Mouse (Mus musculus): ENCODE results near the gene Prdm10. TPM values are rescaled to one million over a fixed set of nuclear protein-coding genes. Genes with fewer than 3 reads are reported as not detected.

The Prdm10 gene
- polyA plus RNA-seq, 1 experiment = 9.6 TPM

DNA sequence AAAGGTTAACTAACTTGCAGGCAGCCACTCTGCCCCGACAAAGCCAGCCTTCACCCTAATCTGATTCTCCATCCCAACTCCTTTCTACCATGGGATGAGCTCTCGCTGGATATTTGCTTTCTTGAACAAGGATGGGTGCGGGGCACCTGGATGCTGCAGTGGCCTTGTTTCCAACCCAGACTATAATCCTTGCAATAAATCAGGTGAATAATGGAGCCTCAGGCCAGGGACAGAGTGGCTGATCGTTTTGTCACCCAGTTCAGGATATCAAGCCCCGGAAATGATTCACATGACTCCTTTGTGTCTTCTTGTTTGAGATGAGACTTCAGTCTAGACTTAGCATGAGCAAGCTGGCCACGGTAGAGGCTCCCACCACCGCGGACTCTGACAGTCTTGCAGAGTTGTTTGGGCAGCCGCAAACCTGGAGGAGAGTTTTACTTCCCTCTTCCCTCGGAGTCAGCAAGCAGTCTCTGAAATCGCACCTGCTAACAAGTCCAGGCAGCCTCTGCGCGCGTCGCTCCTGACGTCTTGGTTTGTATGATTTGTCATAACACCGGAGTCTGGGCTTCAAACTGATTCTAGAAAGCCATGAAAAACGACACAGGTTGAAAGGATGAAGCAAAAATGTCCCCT lies 36.9 kb upstream of the Prdm10 start:
- no peak overlapping the region for H3K4me3 ChIP-seq (replicated peaks; ENCODE audit: control insufficient read depth, low read depth, low read length)
- whole genome bisulfite sequencing = 18% methylated on average over 18 of the region's 18 CpGs

DNA sequence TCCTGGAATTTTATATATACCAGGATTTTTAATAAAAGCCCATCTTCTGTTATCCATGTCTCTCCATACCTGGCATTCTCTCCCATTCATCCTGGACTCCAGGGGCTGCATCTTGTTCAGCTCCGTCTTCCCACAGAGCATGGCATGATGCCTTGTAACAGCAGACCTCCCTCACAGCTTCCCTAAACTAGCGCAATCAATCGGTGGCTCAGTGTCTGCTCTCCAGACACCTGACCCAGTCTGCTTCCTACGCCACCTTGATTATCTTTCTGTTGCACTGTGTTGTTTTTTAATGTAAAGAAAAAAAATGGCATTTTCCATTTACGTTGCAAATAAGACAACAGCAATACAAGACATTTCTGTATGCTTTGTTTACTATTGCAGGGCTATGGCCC lies 36.4 kb upstream of the Prdm10 start:
- TF ChIP-seq CTCF (IDR thresholded peaks at IDR 0.05; ENCODE audit: control insufficient read depth, insufficient read depth, low read length) = no peak
- no peak for TF ChIP-seq POLR2A (IDR thresholded peaks at IDR 0.05; ENCODE audit: borderline replicate concordance, control insufficient read depth, low read depth, low read length)
- Histone ChIP-seq H3K4me3 (replicated peaks; ENCODE audit: control insufficient read depth, low read depth, low read length) (no peak overlapping the region), H3K27ac (ENCODE audit: control insufficient read depth, insufficient read depth, low read depth, low read length, poor library complexity) (no peak overlapping the region), H3K4me1 (ENCODE audit: control insufficient read depth, insufficient read depth, low read length) (peaks cover 1% of the 10 kb centered on the region; the same call in 1 of the 2 replicates)
- WGBS = 46% methylated on average over 5 of the region's 5 CpGs

More for the DNA sequence above, 36.9 kb upstream of the Prdm10 start:
- no peak for TF ChIP-seq POLR2A (IDR thresholded peaks at IDR 0.05; ENCODE audit: borderline replicate concordance, control insufficient read depth, low read depth, low read length)
- TF ChIP-seq CTCF (IDR thresholded peaks at IDR 0.05; ENCODE audit: control insufficient read depth, insufficient read depth, low read length) = no peak
- Histone ChIP-seq H3K4me1 (ENCODE audit: control insufficient read depth, insufficient read depth, low read length) (peaks cover 1% of the 10 kb centered on the region; the same call in 1 of the 2 replicates), H3K27ac (ENCODE audit: control insufficient read depth, insufficient read depth, low read depth, low read length, poor library complexity) (no peak overlapping the region)

- TF ChIP-seq POLR2A (IDR thresholded peaks at IDR 0.05; ENCODE audit: borderline replicate concordance, control insufficient read depth, low read depth, low read length) (no peak), CTCF (IDR thresholded peaks at IDR 0.05; ENCODE audit: control insufficient read depth, insufficient read depth, low read length) (no peak)
- Histone ChIP-seq H3K27ac (ENCODE audit: control insufficient read depth, insufficient read depth, low read depth, low read length, poor library complexity) (no peak overlapping the region), H3K4me3 (replicated peaks; ENCODE audit: control insufficient read depth, low read depth, low read length) (no peak overlapping the region), H3K4me1 (ENCODE audit: control insufficient read depth, insufficient read depth, low read length) (peaks cover 1% of the 10 kb centered on the region; the same call in 1 of the 2 replicates)
- 92% methylated on average over 6 of the region's 6 CpGs for WGBS
These were observed 35.3 kb upstream of the Prdm10 start for GRCm38 (mm10) chr9:31245006-31245405.

DNA sequence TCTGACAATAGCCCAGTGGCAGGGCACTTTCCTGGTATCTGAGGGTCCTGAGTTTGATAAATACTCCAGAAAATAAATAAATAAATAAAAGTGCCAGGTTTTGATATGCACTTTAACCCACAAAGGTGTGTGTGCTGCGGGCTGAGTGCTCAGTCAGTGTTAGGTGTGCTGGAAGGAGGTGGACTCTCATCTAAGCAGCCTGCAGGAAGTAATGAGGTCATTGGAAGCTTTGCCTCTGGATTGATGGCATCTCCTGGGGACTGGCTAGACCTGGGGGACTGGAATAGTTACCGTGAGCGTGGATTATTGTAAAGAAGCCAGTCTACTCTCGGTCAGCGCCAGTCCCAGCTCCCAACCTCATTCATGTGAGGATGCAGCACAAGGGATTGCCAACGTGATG lies 33.9 kb upstream of the Prdm10 start:
- Histone ChIP-seq H3K27ac (ENCODE audit: control insufficient read depth, insufficient read depth, low read depth, low read length, poor library complexity) (no peak overlapping the region), H3K4me1 (ENCODE audit: control insufficient read depth, insufficient read depth, low read length) (peaks cover 1% of the 10 kb centered on the region; the same call in 1 of the 2 replicates), H3K4me3 (replicated peaks; ENCODE audit: control insufficient read depth, low read depth, low read length) (no peak overlapping the region)
- TF ChIP-seq CTCF (IDR thresholded peaks at IDR 0.05; ENCODE audit: control insufficient read depth, insufficient read depth, low read length) (no peak), POLR2A (IDR thresholded peaks at IDR 0.05; ENCODE audit: borderline replicate concordance, control insufficient read depth, low read depth, low read length) (no peak)
- 84% methylated on average over 6 of the region's 6 CpGs for WGBS

DNA sequence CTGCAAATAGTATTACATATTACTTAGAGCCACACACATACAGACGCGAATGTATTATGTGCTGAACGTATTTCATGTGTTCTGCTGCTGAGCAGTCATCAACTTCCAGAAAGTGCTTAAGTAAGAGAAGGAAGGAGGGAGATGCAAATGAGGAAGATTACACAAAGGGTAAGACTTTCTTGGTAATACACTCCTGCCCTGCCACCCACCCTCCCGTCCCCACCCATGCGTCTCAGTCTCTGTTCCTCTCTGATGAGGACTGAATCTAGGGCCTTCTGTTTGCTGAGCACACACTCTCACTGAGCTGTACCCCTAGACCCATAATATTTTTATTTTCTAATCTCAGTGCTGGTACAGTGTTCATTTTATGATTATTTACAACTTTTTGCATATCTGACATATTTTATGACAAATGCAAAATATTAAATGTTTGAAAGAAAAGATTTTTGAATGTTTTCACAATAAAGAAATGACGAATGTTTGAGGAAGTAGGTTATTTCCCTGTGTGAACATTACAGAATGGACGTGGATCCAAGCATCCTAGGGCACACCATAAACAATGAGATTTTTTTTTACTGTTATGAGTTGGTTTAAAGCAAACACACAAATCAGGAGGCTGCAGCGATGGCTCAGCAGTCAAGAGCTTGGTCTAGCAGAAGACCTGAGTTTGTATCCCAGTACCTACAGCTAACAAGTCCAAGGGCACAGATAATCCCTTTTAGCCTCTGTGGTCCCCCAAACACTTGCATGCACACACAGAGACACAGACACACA lies 32.7 kb upstream of the Prdm10 start:
- Histone ChIP-seq H3K27ac (ENCODE audit: control insufficient read depth, insufficient read depth, low read depth, low read length, poor library complexity) (no peak overlapping the region), H3K4me3 (replicated peaks; ENCODE audit: control insufficient read depth, low read depth, low read length) (no peak overlapping the region), H3K4me1 (ENCODE audit: control insufficient read depth, insufficient read depth, low read length) (peaks cover 2% of the 10 kb centered on the region; the same call in 1 of the 2 replicates)
- WGBS = 34% methylated on average over 8 of the region's 8 CpGs
- no peak for TF ChIP-seq CTCF (IDR thresholded peaks at IDR 0.05; ENCODE audit: control insufficient read depth, insufficient read depth, low read length)
- no peak for TF ChIP-seq POLR2A (IDR thresholded peaks at IDR 0.05; ENCODE audit: borderline replicate concordance, control insufficient read depth, low read depth, low read length)

DNA sequence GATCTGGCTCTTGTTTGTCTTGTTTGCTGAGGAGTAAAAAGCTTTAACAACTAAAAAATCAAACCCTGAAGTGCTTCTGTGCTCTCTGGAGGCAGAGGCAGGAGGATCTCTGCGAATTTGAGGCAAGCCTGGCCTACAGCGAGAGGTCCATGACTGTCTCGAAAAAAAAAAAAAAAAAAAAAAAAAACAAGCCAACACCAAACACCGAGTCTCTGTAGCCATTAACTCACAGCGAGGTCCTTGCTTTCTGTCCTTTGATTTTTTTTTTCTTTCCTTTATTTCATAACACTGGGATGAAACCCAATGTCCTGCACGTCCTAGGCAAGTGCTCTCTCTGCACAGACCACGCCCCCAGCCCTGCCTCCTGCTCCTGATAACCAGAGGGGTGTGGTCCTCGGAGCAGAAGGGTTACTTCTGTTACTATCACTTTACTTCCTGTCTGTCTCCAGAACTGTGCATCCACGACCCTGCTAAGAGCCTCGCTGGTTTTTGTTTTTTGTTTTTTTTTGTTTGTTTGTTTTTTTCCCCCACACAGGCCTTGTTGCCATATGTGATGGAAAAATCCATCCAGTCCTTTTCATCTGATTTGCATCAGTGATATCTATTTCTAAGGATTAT lies 28.0 kb upstream of the Prdm10 start:
- Histone ChIP-seq H3K4me3 (replicated peaks; ENCODE audit: control insufficient read depth, low read depth, low read length) (no peak overlapping the region), H3K27ac (ENCODE audit: control insufficient read depth, insufficient read depth, low read depth, low read length, poor library complexity) (no peak overlapping the region), H3K4me1 (ENCODE audit: control insufficient read depth, insufficient read depth, low read length) (peaks cover 8% of the 10 kb centered on the region)
- TF ChIP-seq CTCF (IDR thresholded peaks at IDR 0.05; ENCODE audit: control insufficient read depth, insufficient read depth, low read length) (no peak), POLR2A (IDR thresholded peaks at IDR 0.05; ENCODE audit: borderline replicate concordance, control insufficient read depth, low read depth, low read length) (peak; percentile 35; the same call in 1 of the 2 replicates)
- 33% methylated on average over 10 of the region's 10 CpGs for WGBS

DNA sequence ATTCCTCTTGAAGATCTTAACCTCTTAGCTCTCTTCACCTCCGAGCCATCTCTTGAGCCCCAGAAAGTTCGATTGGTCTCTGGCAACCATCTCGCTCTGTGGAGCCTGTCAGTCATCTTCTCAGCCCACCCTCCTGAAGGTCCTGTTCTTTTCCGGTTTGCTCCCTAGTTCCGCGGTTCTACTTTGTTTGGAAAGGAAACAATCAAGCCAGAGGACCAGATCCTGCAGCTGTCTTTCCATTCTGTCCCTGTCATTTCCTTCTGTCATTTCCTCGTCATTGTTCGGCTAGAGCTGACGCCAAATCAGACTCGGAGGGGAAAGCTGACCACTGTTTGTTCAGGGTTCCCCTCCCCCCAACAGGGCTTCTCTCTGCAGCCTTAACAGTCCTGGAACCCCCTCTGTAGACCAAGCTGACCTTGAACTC lies 27.0 kb upstream of the Prdm10 start:
- TF ChIP-seq POLR2A (IDR thresholded peaks at IDR 0.05; ENCODE audit: borderline replicate concordance, control insufficient read depth, low read depth, low read length) (no peak), CTCF (IDR thresholded peaks at IDR 0.05; ENCODE audit: control insufficient read depth, insufficient read depth, low read length) (no peak)
- Histone ChIP-seq H3K27ac (ENCODE audit: control insufficient read depth, insufficient read depth, low read depth, low read length, poor library complexity) (peak overlapping the region; percentile 64), H3K4me3 (replicated peaks; ENCODE audit: control insufficient read depth, low read depth, low read length) (peak overlapping the region; percentile 21), H3K4me1 (ENCODE audit: control insufficient read depth, insufficient read depth, low read length) (peaks cover 8% of the 10 kb centered on the region)
- 2% methylated on average over 10 of the region's 10 CpGs for WGBS
